Mouse (Mus musculus) megakaryocyte, embryonic 14.5 days (primary cell): ENCODE data around the gene Serpina1f. TPM values are rescaled to one million over a fixed set of nuclear protein-coding genes. Genes with fewer than 3 reads are reported as not detected.
"Not testable (repeated sequence)": the region's sequence is repeated elsewhere in the genome, so short reads cannot be mapped to it uniquely, and the experiment has no call there.

Experiments
- H3K27me3 ChIP-seq: replicated peaks from 2 replicates; pipeline ENCODE3; 2012; ENCODE audit warnings: inconsistent platforms
- H3K36me3 ChIP-seq: replicated peaks from 2 replicates; pipeline ENCODE3; 2012; ENCODE audit warnings: low read length, inconsistent platforms, mixed read lengths
- H3K4me1 ChIP-seq: 2 replicates; pipeline ENCODE4 v1.6.1; 2012; ENCODE audit warnings: inconsistent platforms
- H3K4me3 ChIP-seq: replicated peaks from 2 replicates; pipeline ENCODE3; 2012; ENCODE audit warnings: moderate library complexity, mild to moderate bottlenecking, inconsistent platforms
- H3K9me3 ChIP-seq: 2 replicates; pipeline ENCODE4 v1.6.1; 2012; ENCODE audit warnings: inconsistent platforms
- FLI1 ChIP-seq: IDR thresholded peaks from 2 replicates; pipeline ENCODE4 v1.6.1; 2012; ENCODE audit warnings: low read length, inconsistent platforms, mixed read lengths
- GATA1 ChIP-seq: IDR thresholded peaks from 3 replicates; pipeline ENCODE4 v1.6.1; 2012; ENCODE audit warnings: mixed read lengths, low read length, inconsistent platforms, borderline replicate concordance
- polyA plus RNA-seq: library from polyadenylated mRNA; stranded (reverse); fragments of >175 nt; gene quantifications from 2 replicates; pipeline ENCODE4 v1.2.3, GENCODE M21; 2012; ENCODE audit warnings: low replicate concordance; ENCODE audit not compliant: insufficient read depth

Gene Serpina1f
- polyA plus RNA-seq, 1 experiment, result not detected

- Histone ChIP-seq H3K4me3 (no peak overlapping the region), H3K9me3 (peaks cover 15% of the 10 kb centered on the region; the same call in 1 of the 2 replicates), H3K36me3 (no peaks in the 10 kb centered on the region), H3K4me1 (no peaks in the 10 kb centered on the region), H3K27me3 (no peaks in the 10 kb centered on the region)
- TF ChIP-seq GATA1 (no peak), FLI1 (no peak)
These were observed 8.3 kb downstream of the Serpina1f start for GRCm38 (mm10) chr12:103687021-103687420.

- TF ChIP-seq FLI1, result no peak
- TF ChIP-seq GATA1, result no peak
- Histone ChIP-seq H3K36me3 (no peaks in the 10 kb centered on the region), H3K27me3 (no peaks in the 10 kb centered on the region), H3K4me3 (no peak overlapping the region), H3K4me1 (no peaks in the 10 kb centered on the region), H3K9me3 (peaks cover 9% of the 10 kb centered on the region; the same call in 1 of the 2 replicates)
These were observed 9.3 kb downstream of the Serpina1f start for GRCm38 (mm10) chr12:103686050-103686449.

- no peak for TF ChIP-seq FLI1
- no peak for TF ChIP-seq GATA1
These were observed 9.9 kb downstream of the Serpina1f start for GRCm38 (mm10) chr12:103685386-103685785.

GRCm38 (mm10) chr12:103683775-103684174, 11.6 kb downstream of the Serpina1f start:
- TF ChIP-seq FLI1, result no peak
- no peak for TF ChIP-seq GATA1
- H3K36me3 ChIP-seq, result no peaks in the 10 kb centered on the region
- H3K27me3 ChIP-seq, result no peaks in the 10 kb centered on the region
- peaks cover 5% of the 10 kb centered on the region; the same call in 1 of the 2 replicates for H3K9me3 ChIP-seq
- H3K4me1 ChIP-seq, result no peaks in the 10 kb centered on the region
- H3K4me3 ChIP-seq, result no peak overlapping the region

More at GRCm38 (mm10) chr12:103685386-103685785, 9.9 kb downstream of the Serpina1f start:
- Histone ChIP-seq H3K36me3 (no peaks in the 10 kb centered on the region), H3K4me3 (no peak overlapping the region), H3K27me3 (no peaks in the 10 kb centered on the region), H3K4me1 (no peaks in the 10 kb centered on the region), H3K9me3 (peaks cover 9% of the 10 kb centered on the region; the same call in 1 of the 2 replicates)

GRCm38 (mm10) chr12:103681739-103682138, 13.6 kb downstream of the Serpina1f start:
- Histone ChIP-seq H3K36me3 (no peaks in the 10 kb centered on the region), H3K4me3 (no peak overlapping the region), H3K27me3 (no peaks in the 10 kb centered on the region), H3K4me1 (no peaks in the 10 kb centered on the region), H3K9me3 (peaks cover 5% of the 10 kb centered on the region; the same call in 1 of the 2 replicates)
- no peak for TF ChIP-seq FLI1
- no peak for TF ChIP-seq GATA1

- Histone ChIP-seq H3K36me3 (no peaks in the 10 kb centered on the region), H3K27me3 (no peaks in the 10 kb centered on the region), H3K4me3 (no peak overlapping the region), H3K9me3 (peaks cover 1% of the 10 kb centered on the region; the same call in 1 of the 2 replicates), H3K4me1 (no peaks in the 10 kb centered on the region)
- TF ChIP-seq FLI1 (no peak), GATA1 (no peak)
These were observed 14.2 kb downstream of the Serpina1f start for GRCm38 (mm10) chr12:103681169-103681568.

GRCm38 (mm10) chr12:103679853-103680252, 15.5 kb downstream of the Serpina1f start:
- not testable (repeated sequence) for H3K9me3 ChIP-seq, H3K4me3 ChIP-seq, H3K4me1 ChIP-seq, H3K36me3 ChIP-seq, H3K27me3 ChIP-seq

- H3K27me3 ChIP-seq, result no peaks in the 10 kb centered on the region
- peaks cover 7% of the 10 kb centered on the region for H3K9me3 ChIP-seq
- no peak within 1 kb of the TSS for H3K4me3 ChIP-seq
- TF ChIP-seq GATA1 (no peak), FLI1 (no peak)
- H3K4me1 ChIP-seq, result no peaks in the 10 kb centered on the region
- H3K36me3 ChIP-seq, result no peaks in the 10 kb centered on the region
These were observed 19.3 kb downstream of the Serpina1f start, which contains the start of gene Serpina16 for GRCm38 (mm10) chr12:103676039-103676438. Gene Serpina16, minus strand, starts transcription at chr12:103676139.

- no peak for TF ChIP-seq GATA1
- no peak for TF ChIP-seq FLI1
- Histone ChIP-seq H3K9me3 (peaks cover 17% of the 10 kb centered on the region), H3K27me3 (no peaks in the 10 kb centered on the region), H3K36me3 (no peaks in the 10 kb centered on the region), H3K4me1 (no peaks in the 10 kb centered on the region), H3K4me3 (no peak overlapping the region)
These were observed 22.1 kb downstream of the Serpina1f start for GRCm38 (mm10) chr12:103673179-103673578.

- Histone ChIP-seq H3K4me3 (no peak overlapping the region), H3K9me3 (peaks cover 21% of the 10 kb centered on the region), H3K27me3 (no peaks in the 10 kb centered on the region), H3K4me1 (no peaks in the 10 kb centered on the region), H3K36me3 (no peaks in the 10 kb centered on the region)
- TF ChIP-seq GATA1, result no peak
- TF ChIP-seq FLI1, result no peak
These were observed 23.8 kb downstream of the Serpina1f start for GRCm38 (mm10) chr12:103671483-103671882.

GRCm38 (mm10) chr12:103670964-103671363, 24.4 kb downstream of the Serpina1f start:
- no peaks in the 10 kb centered on the region for H3K4me1 ChIP-seq
- H3K4me3 ChIP-seq, result no peak overlapping the region
- TF ChIP-seq GATA1 (no peak), FLI1 (no peak)
- no peaks in the 10 kb centered on the region for H3K27me3 ChIP-seq
- no peaks in the 10 kb centered on the region for H3K36me3 ChIP-seq
- peaks cover 24% of the 10 kb centered on the region for H3K9me3 ChIP-seq
